Mouse (Mus musculus) frontal cortex, postnatal 10 days (tissue): Measurements from ENCODE around the gene Cacnb3.

ENCODE experiments used
- DNase-seq, 2 experiments: peaks; one replicate each; pipeline ENCODE4 v3.0.0; 2022; ENCODE audit warnings: low spot score in 2 of 2, mixed read lengths in 1 of 2

Cacnb3 gene

GRCm38 (mm10) chr15:98675634-98676250, 45.1 kb downstream of the Cacnb3 start:
- no peak for DNase-seq

- DNase-seq: no peak
Measured at GRCm38 (mm10) chr15:98676471-98676870, 45.8 kb downstream of the Cacnb3 start.

GRCm38 (mm10) chr15:98676940-98677728, 46.5 kb downstream of the Cacnb3 start, which contains the start of gene Rnd1:
Gene Rnd1 (minus strand): TSS chr15:98677461.
- DNase-seq: peak; percentile 84 to 86

- DNase-seq: no peak
Measured at GRCm38 (mm10) chr15:98677977-98678376, 47.3 kb downstream of the Cacnb3 start.

GRCm38 (mm10) chr15:98680660-98681059, 50.0 kb downstream of the Cacnb3 start:
- no peak for DNase-seq

- no peak for DNase-seq
Measured at GRCm38 (mm10) chr15:98681633-98682032, 51.0 kb downstream of the Cacnb3 start.

- no peak for DNase-seq
Measured at GRCm38 (mm10) chr15:98683177-98683576, 52.5 kb downstream of the Cacnb3 start.

- DNase-seq: no peak
Measured at GRCm38 (mm10) chr15:98683746-98684145, 53.1 kb downstream of the Cacnb3 start.

GRCm38 (mm10) chr15:98685926-98686325, 55.3 kb downstream of the Cacnb3 start:
- no peak for DNase-seq

GRCm38 (mm10) chr15:98689682-98690081, 59.0 kb downstream of the Cacnb3 start:
- no peak for DNase-seq

- DNase-seq: no peak
Measured at GRCm38 (mm10) chr15:98691486-98692147, 61.0 kb downstream of the Cacnb3 start.

- no peak for DNase-seq
Measured at GRCm38 (mm10) chr15:98692171-98692715, 61.6 kb downstream of the Cacnb3 start.
